ENCODE assay signal across 8 mouse cellular contexts in the genomic region with DNA sequence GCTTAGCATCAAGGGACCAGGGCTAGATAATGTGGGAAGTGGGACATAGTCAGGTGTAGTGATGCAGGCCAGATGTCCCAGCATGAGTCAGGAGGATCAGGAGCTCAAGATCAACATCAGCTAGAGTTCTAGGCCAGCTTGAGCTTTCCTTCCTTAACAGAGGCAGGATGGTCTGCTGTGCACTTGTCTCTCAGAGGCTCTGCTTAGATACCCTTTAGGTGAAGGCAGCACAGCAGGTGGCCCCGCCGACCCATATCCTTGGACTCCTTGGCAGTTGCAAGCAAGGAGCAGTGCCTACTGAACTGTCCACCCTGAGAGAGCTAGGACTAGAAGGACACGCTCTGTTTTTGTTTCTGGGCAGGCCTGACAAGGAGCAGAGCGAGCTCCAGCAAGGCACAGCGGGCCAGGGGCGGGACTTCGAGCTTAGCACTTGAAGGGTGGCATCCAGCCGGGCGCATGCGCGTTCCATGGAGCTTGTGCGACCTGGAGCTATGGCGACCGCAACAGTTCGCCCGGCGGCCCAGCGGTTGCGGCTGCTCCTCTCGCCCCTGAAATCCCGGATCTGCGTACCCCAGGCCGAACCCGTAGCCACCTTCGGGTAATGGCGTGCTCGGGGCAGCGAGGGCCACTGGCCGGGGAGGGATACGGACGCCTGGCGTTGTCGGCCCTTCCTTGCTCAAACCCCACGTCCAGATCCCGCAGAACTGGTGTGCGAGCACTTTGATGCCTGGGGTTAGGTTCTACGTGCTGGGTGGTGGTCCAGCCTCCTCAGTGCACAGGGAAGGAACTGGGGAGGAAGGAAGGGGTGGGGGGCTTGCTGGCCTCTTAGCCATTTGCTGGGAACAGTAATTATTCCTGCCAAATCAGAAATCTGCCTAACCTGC. TPM values are rescaled to one million over a fixed set of nuclear protein-coding genes. Genes with fewer than 3 reads are reported as not detected.
DNase-seq lines count a peak whose midpoint lies in the region; ATAC-seq lines count a peak whose summit lies in the region.

A gene (plus strand): TSS at position 426 of the 884 bp plus-strand sequence.

- peak; percentile 75 for DNase-seq in WW6 (ENCODE audit: low read depth, low spot score)
- peak; percentile 81 to 89 for DNase-seq in cerebellum, postnatal 4 days (ENCODE audit: low spot score in 2 of 2)
- peak; percentile 90 for DNase-seq in gastrocnemius, adult 18-20 months (ENCODE audit: low spot score)
- DNase-seq in left cerebral cortex, adult 18-20 months (ENCODE audit: low spot score in 2 of 2), result peak; percentile 91 to 95
- peak; percentile 96 for DNase-seq in right cerebral cortex, adult 18-20 months
- DNase-seq in urinary bladder, postnatal 10 days (ENCODE audit: low spot score), result peak; percentile 59

- ATAC-seq in hindbrain, embryonic 16.5 days, result peak; percentile 97

- peaks cover 3% of the 10 kb centered on the region for H3K36me3 ChIP-seq in hindbrain, embryonic 16.5 days (ENCODE audit: control insufficient read depth, insufficient read depth, low read length)
- H3K36me3 ChIP-seq in macrophage (ENCODE audit: inconsistent target), result peaks cover 11% of the 10 kb centered on the region

- peak within 1 kb of the TSS; percentile 97 for H3K9ac ChIP-seq in hindbrain, embryonic 16.5 days (ENCODE audit: low read depth, low read length)

- peak within 1 kb of the TSS; percentile 85 for H3K4me3 ChIP-seq in hindbrain, embryonic 16.5 days (ENCODE audit: low read length)
- H3K4me3 ChIP-seq in macrophage (ENCODE audit: inconsistent target), result peak within 1 kb of the TSS; percentile 71

- H3K9me3 ChIP-seq in hindbrain, embryonic 16.5 days (ENCODE audit: control insufficient read depth, low read length), result no peaks in the 10 kb centered on the region

- H3K4me1 ChIP-seq in hindbrain, embryonic 16.5 days (ENCODE audit: control insufficient read depth, insufficient read depth, low read depth, low read length), result peaks cover 14% of the 10 kb centered on the region

- H3K27ac ChIP-seq in hindbrain, embryonic 16.5 days (ENCODE audit: low read depth, low read length), result peak within 1 kb of the TSS; percentile 92
- peak within 1 kb of the TSS; percentile 73 for H3K27ac ChIP-seq in macrophage

- H3K27me3 ChIP-seq in hindbrain, embryonic 16.5 days (replicated peaks; ENCODE audit: control insufficient read depth, insufficient read depth, low read length), result no peaks in the 10 kb centered on the region

- under 1% methylated on average over 35 of the region's 37 CpGs for WGBS in hindbrain, embryonic 16.5 days
- WGBS in macrophage (ENCODE audit: missing documents), result 3% methylated on average over 37 of the region's 37 CpGs

- peaks cover 15% of the 10 kb centered on the region; the same call in 1 of the 2 replicates for H3K79me2 ChIP-seq in macrophage (ENCODE audit: inconsistent target)

- H3K4me2 ChIP-seq in hindbrain, embryonic 16.5 days (ENCODE audit: low read length), result peak within 1 kb of the TSS; percentile 78

RNA-seq across cellular contexts. Expression of the gene that starts here (rescaled TPM):
- total RNA-seq in gastrocnemius, adult 18-20 months (2021), result 10 to 100 TPM; 23.7 to 25.8 TPM
- polyA plus RNA-seq in hindbrain, embryonic 16.5 days (2015; fragmentation: Nextera tagmentation; extraction: Ambion mirVana), result 42.9 and 45.9 TPM in 2 replicates
- total RNA-seq in left cerebral cortex, adult 18-20 months (2021), result 10 to 100 TPM; 44.4 to 50.6 TPM
- total RNA-seq in macrophage (2018; cell fraction: chromatin; rRNA removed), result 10 to 100 TPM in 14 of 26 experiments, 1 to 10 TPM in 12; 1.7 to 20.9 (median 12.3) TPM
- total RNA-seq in macrophage (2018; cell fraction: cytosol; rRNA removed), result 10 to 100 TPM; 16.3 to 36.8 (median 24.4) TPM
- 10 to 100 TPM in 16 of 26 experiments, 1 to 10 TPM in 10; 4.0 to 30.8 (median 11.6) TPM for total RNA-seq in macrophage (2018; cell fraction: nucleus; rRNA removed)
- polyA plus RNA-seq in macrophage (2018), result 16.8 to 29.1 TPM (median 24.2 TPM) in 3 replicates

Comparison
In these comparisons a context has a peak if more than half of its experiments do, and no peak if none do; other contexts are left out.
1. Peak in every context shown above with its lines: DNase-seq, ATAC-seq, H3K4me3 ChIP-seq and H3K27ac ChIP-seq.